Mouse (Mus musculus) heart, postnatal 4 days (tissue): ENCODE measurements around the gene Hist2h3c2. TPM values are rescaled to one million over a fixed set of nuclear protein-coding genes. Genes with fewer than 3 reads are reported as not detected.

Experiments used
- DNase-seq: peaks from one replicate; pipeline ENCODE4 v3.0.0; 2021
- microRNA-seq, 2 experiments: library from miRNA; unstranded; fragments of <30 nt; microRNA quantifications; one replicate each; pipeline ENCODE4 v1.2.0; 2021 to 2022
- total RNA-seq, 2 experiments: library from RNA; stranded (reverse); gene quantifications; 2 replicates each; pipeline ENCODE4 v1.2.3; 2021

Gene Hist2h3c2
- total RNA-seq, 2 experiments from 2014 or later, result 209 to 211 TPM

GRCm38 (mm10) chr3:96196437-96197128 lies 42.3 kb downstream of the Hist2h3c2 start:
- no peak for DNase-seq

GRCm38 (mm10) chr3:96195616-96196313 lies 43.2 kb downstream of the Hist2h3c2 start:
- no peak for DNase-seq

- no peak for DNase-seq
These were observed 44.0 kb downstream of the Hist2h3c2 start for GRCm38 (mm10) chr3:96194966-96195365.

DNA sequence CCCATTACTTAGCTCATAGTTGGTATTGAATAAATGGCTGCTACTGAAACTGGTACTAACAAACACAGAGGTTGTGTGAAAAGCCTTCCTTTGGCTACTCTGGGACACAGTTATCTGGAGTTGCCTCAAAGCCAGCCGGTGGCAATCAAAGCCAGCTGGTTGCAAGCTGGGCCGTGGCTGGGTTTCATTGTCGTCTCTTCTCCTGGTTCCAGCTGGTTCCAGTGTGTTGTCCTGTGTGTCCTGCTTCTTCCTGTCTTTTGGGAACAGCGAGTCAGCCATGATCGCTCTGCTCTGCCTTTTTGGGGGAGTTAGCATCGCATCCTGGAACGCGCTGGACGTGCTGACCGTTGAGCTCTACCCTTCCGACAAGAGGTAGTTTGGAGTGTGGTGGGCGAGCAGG lies 46.0 kb downstream of the Hist2h3c2 start:
- peak; percentile 29 for DNase-seq

Small RNAs within 50 kb of the gene (microRNA-seq; reads per million reads assigned to microRNA genes)
- gene Gm44492 (0 to 0.20 reads per million in 2 experiments), gene Gm47311 (0 reads per million in 2 experiments), gene Gm47313 (0 reads per million in 2 experiments)

Other genes with a start within 250 kb of the Hist2h3c2 start
- 100 to 1,000 TPM; 141 to 164 TPM for gene Plekho1, start 243.1 kb downstream of the Hist2h3c2 start, total RNA-seq
- gene Vps45, start 180.7 kb downstream of the Hist2h3c2 start, total RNA-seq, result 10 to 100 TPM; 33.7 to 34.5 TPM
- gene Otud7b, start 134.6 kb downstream of the Hist2h3c2 start, total RNA-seq, result 10 to 100 TPM; 45.7 to 47.4 TPM
- gene Mtmr11, start 77.1 kb downstream of the Hist2h3c2 start, total RNA-seq, result 1 to 10 TPM; 4.2 to 4.6 TPM
- gene Sf3b4, start 66.8 kb downstream of the Hist2h3c2 start, total RNA-seq, result 10 to 100 TPM; 34.1 to 36.8 TPM
- 10 to 100 TPM; 19.3 to 20.6 TPM for gene Sv2a, start 58.0 kb downstream of the Hist2h3c2 start, total RNA-seq
- gene Bola1, start 19.4 kb downstream of the Hist2h3c2 start, total RNA-seq, result 10 to 100 TPM; 18.8 to 20.9 TPM
- 10 to 100 TPM; 25.5 to 29.9 TPM for gene Hist2h2ab, start 19.3 kb downstream of the Hist2h3c2 start, total RNA-seq
- 100 to 1,000 TPM; 205 to 211 TPM for gene Hist2h2ac, start 18.2 kb downstream of the Hist2h3c2 start, total RNA-seq
- 1 to 10 TPM; 5.7 to 5.8 TPM for gene Hist2h2be, start 18.0 kb downstream of the Hist2h3c2 start, total RNA-seq
- gene Hist2h2aa2, start 1.1 kb upstream of the Hist2h3c2 start, total RNA-seq, result 1,000 to 10,000 TPM; 1,222 to 1,254 TPM
- 10 to 100 TPM; 26.8 to 30.1 TPM for gene Hist2h2aa1, start 6.4 kb upstream of the Hist2h3c2 start, total RNA-seq
- under 1 TPM; 0.16 to 0.81 TPM for gene Hist2h3c1, start 7.6 kb upstream of the Hist2h3c2 start, total RNA-seq
- 10 to 100 TPM; 81.1 to 87.3 TPM for gene Hist2h4, start 24.2 kb upstream of the Hist2h3c2 start, total RNA-seq
- gene Hist2h3b, start 29.5 kb upstream of the Hist2h3c2 start, total RNA-seq, result 100 to 1,000 TPM; 856 to 901 TPM
- 100 to 1,000 TPM; 767 to 799 TPM for gene Hist2h2bb, start 30.6 kb upstream of the Hist2h3c2 start, total RNA-seq
- gene Fcgr1, start 54.8 kb upstream of the Hist2h3c2 start, total RNA-seq, result under 1 TPM; 0.57 to 0.70 TPM
- under 1 TPM in 1 of 2 experiments, not detected in 1; 0.50 TPM for gene BC107364, start 213.2 kb upstream of the Hist2h3c2 start, total RNA-seq